Mouse (Mus musculus): ENCODE measurements around the gene Klhl29. TPM values are rescaled to one million over a fixed set of nuclear protein-coding genes. Genes with fewer than 3 reads are reported as not detected.
A peak's percentile ranks its signal among the peaks of the same experiment; 100 is the strongest.

Gene Klhl29
- polyA plus RNA-seq, 1 experiment, result 3.0 TPM

DNA sequence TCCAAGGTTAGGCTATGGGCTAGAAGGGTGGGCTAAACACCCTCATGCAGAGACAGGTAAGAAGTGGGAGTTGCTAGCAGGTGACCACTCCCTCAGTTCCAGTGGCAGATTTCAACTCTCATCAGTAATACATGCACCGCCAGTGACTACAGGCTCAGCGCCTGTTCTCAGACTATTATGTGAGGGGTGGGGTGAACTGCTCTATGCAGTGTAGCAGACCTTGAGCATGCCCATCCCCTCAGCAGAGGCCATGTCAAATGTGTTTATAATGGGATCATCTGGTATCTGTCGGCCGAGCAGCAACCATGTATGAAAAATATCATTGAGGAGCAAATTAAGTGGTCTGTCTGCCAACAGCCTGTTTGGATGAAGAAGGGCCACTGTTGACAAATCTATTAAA is 72.4 kb downstream of the Klhl29 start:
- H3K4me3 ChIP-seq (ENCODE audit: low read depth, low read length), result no peak overlapping the region
- 78% methylated on average over 4 of the region's 4 CpGs for WGBS
- H3K36me3 ChIP-seq (ENCODE audit: control insufficient read depth, insufficient read depth, low read length), result no peaks in the 10 kb centered on the region

DNA sequence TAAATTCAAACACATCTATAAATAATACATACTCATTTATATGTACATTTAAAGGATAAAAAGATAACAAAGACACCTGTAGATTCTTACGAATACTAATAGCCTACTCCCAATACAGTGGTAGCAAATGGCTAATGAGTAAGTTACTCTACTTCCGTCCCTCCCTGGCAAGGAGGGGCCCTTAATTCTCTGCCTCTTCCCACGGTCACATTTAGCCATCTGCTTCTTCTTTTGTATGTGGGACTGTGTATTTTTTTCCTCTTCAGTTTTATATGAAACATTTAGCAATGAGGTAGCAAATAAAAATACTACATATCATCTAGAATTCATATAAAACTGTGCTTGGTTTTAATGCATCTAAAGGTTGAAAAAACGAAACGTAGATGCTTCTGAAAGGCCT is 73.6 kb downstream of the Klhl29 start:
- no peaks in the 10 kb centered on the region for H3K27me3 ChIP-seq (ENCODE audit: control insufficient read depth, insufficient read depth, low read length)
- no peak overlapping the region for H3K4me3 ChIP-seq (ENCODE audit: low read depth, low read length)
- 74% methylated on average over 5 of the region's 5 CpGs for WGBS
- H3K36me3 ChIP-seq (ENCODE audit: control insufficient read depth, insufficient read depth, low read length), result no peaks in the 10 kb centered on the region
- H3K27ac ChIP-seq (ENCODE audit: insufficient read depth, low read depth, low read length), result no peak overlapping the region
- no peaks in the 10 kb centered on the region for H3K4me1 ChIP-seq (ENCODE audit: control insufficient read depth, insufficient read depth, insufficient read length, low read length)
- no peak for TF ChIP-seq POLR2A (IDR thresholded peaks at IDR 0.05; ENCODE audit: low read depth, low read length)
- no peak for TF ChIP-seq CTCF (IDR thresholded peaks at IDR 0.05; ENCODE audit: extremely low read depth, insufficient read length, insufficient replicate concordance, low read depth, low read length)

More for the DNA sequence above, 72.4 kb downstream of the Klhl29 start:
- TF ChIP-seq CTCF (IDR thresholded peaks at IDR 0.05; ENCODE audit: extremely low read depth, insufficient read length, insufficient replicate concordance, low read depth, low read length) (no peak), POLR2A (IDR thresholded peaks at IDR 0.05; ENCODE audit: low read depth, low read length) (no peak)
- Histone ChIP-seq H3K4me1 (ENCODE audit: control insufficient read depth, insufficient read depth, insufficient read length, low read length) (no peaks in the 10 kb centered on the region), H3K27ac (ENCODE audit: insufficient read depth, low read depth, low read length) (no peak overlapping the region), H3K27me3 (ENCODE audit: control insufficient read depth, insufficient read depth, low read length) (no peaks in the 10 kb centered on the region)

DNA sequence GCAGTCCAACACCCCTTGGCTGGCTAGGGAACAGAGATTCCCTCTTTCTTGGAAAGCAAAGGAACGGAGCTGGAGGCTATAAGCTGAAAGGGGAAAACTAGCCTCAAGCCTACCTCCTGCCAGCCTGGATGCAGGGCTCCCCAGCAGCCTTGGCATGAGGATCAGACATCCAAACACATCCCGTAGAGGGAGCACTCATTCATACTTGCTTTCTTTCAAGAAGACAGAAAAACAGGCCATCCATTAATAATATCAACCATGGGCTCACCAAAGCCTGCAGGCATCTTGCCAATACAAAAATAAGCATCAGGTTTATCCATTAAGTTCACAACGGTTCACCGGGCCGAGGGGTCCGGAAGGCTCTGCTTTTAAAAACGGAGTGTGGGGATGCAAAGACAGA is 79.1 kb downstream of the Klhl29 start:
- Histone ChIP-seq H3K36me3 (ENCODE audit: control insufficient read depth, insufficient read depth, low read length) (no peaks in the 10 kb centered on the region), H3K27ac (ENCODE audit: insufficient read depth, low read depth, low read length) (no peak overlapping the region), H3K4me1 (ENCODE audit: control insufficient read depth, insufficient read depth, insufficient read length, low read length) (no peaks in the 10 kb centered on the region), H3K27me3 (ENCODE audit: control insufficient read depth, insufficient read depth, low read length) (no peaks in the 10 kb centered on the region), H3K4me3 (ENCODE audit: low read depth, low read length) (no peak overlapping the region)
- 83% methylated on average over 7 of the region's 7 CpGs for WGBS
- TF ChIP-seq POLR2A (IDR thresholded peaks at IDR 0.05; ENCODE audit: low read depth, low read length) (no peak), CTCF (IDR thresholded peaks at IDR 0.05; ENCODE audit: extremely low read depth, insufficient read length, insufficient replicate concordance, low read depth, low read length) (no peak)

GRCm38 (mm10) chr12:5292316-5292715 is 83.2 kb downstream of the Klhl29 start:
- H3K4me3 ChIP-seq (ENCODE audit: low read depth, low read length), result no peak overlapping the region
- H3K27me3 ChIP-seq (ENCODE audit: control insufficient read depth, insufficient read depth, low read length), result no peaks in the 10 kb centered on the region
- no peak for TF ChIP-seq CTCF (IDR thresholded peaks at IDR 0.05; ENCODE audit: extremely low read depth, insufficient read length, insufficient replicate concordance, low read depth, low read length)
- TF ChIP-seq POLR2A (IDR thresholded peaks at IDR 0.05; ENCODE audit: low read depth, low read length), result no peak
- 72% methylated on average over 7 of the region's 7 CpGs for WGBS
- H3K27ac ChIP-seq (ENCODE audit: insufficient read depth, low read depth, low read length), result no peak overlapping the region
- H3K36me3 ChIP-seq (ENCODE audit: control insufficient read depth, insufficient read depth, low read length), result no peaks in the 10 kb centered on the region
- H3K4me1 ChIP-seq (ENCODE audit: control insufficient read depth, insufficient read depth, insufficient read length, low read length), result no peaks in the 10 kb centered on the region

DNA sequence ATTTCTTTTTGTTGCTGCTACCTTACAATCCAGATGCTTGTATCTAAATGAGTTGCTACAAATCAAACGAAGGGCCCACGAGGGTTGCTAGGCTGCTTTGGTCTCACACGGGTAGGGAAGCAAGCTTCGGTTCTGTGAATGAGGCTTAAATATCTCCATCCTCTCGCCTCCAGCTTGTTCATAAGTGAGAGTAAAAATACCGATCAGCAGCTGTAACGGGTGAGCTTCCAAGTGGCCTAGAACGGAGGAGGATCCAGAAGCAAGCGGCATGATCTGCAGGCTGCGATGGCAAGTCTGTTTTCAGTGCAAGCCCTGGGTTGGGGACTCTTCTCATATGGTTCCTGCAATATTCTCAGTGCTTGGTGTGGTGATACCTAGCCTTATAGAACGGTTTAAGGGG is 89.9 kb downstream of the Klhl29 start:
- H3K27me3 ChIP-seq (ENCODE audit: control insufficient read depth, insufficient read depth, low read length), result no peaks in the 10 kb centered on the region
- no peak overlapping the region for H3K27ac ChIP-seq (ENCODE audit: insufficient read depth, low read depth, low read length)
- WGBS, result 83% methylated on average over 11 of the region's 11 CpGs
- TF ChIP-seq POLR2A (IDR thresholded peaks at IDR 0.05; ENCODE audit: low read depth, low read length) (no peak), CTCF (IDR thresholded peaks at IDR 0.05; ENCODE audit: extremely low read depth, insufficient read length, insufficient replicate concordance, low read depth, low read length) (no peak)
- peaks cover 22% of the 10 kb centered on the region for H3K4me1 ChIP-seq (ENCODE audit: control insufficient read depth, insufficient read depth, insufficient read length, low read length)
- no peak overlapping the region for H3K4me3 ChIP-seq (ENCODE audit: low read depth, low read length)
- no peaks in the 10 kb centered on the region for H3K36me3 ChIP-seq (ENCODE audit: control insufficient read depth, insufficient read depth, low read length)

DNA sequence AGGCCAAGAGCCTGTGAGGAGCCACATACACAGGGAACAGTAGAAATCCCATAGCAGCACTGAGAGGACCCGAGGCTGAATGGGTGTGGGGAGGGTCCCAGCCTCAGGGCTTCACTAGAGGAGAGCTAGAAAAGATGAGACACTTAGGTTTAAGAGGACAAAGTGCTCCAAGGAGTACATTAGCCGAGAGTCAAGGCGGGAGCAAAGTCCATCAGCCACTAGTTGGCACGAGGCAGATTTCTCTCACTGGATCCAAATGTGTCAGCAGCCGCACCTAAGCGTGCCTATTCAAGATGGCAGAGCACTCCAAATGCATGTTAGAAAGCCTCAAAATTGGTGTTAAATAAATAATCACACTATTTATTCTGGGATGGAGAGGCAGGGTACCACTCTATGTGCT is 90.5 kb downstream of the Klhl29 start:
- peaks cover 22% of the 10 kb centered on the region for H3K4me1 ChIP-seq (ENCODE audit: control insufficient read depth, insufficient read depth, insufficient read length, low read length)
- no peaks in the 10 kb centered on the region for H3K27me3 ChIP-seq (ENCODE audit: control insufficient read depth, insufficient read depth, low read length)
- no peaks in the 10 kb centered on the region for H3K36me3 ChIP-seq (ENCODE audit: control insufficient read depth, insufficient read depth, low read length)
- 36% methylated on average over 6 of the region's 6 CpGs for WGBS
- TF ChIP-seq CTCF (IDR thresholded peaks at IDR 0.05; ENCODE audit: extremely low read depth, insufficient read length, insufficient replicate concordance, low read depth, low read length) (no peak), POLR2A (IDR thresholded peaks at IDR 0.05; ENCODE audit: low read depth, low read length) (no peak)
- H3K4me3 ChIP-seq (ENCODE audit: low read depth, low read length), result no peak overlapping the region
- H3K27ac ChIP-seq (ENCODE audit: insufficient read depth, low read depth, low read length), result peak overlapping the region; percentile 71; the same call in 1 of the 2 replicates

- Histone ChIP-seq H3K4me3 (ENCODE audit: low read depth, low read length) (no peak overlapping the region), H3K36me3 (ENCODE audit: control insufficient read depth, insufficient read depth, low read length) (no peaks in the 10 kb centered on the region), H3K27ac (ENCODE audit: insufficient read depth, low read depth, low read length) (peak overlapping the region; percentile 71; the same call in 1 of the 2 replicates), H3K27me3 (ENCODE audit: control insufficient read depth, insufficient read depth, low read length) (no peaks in the 10 kb centered on the region), H3K4me1 (ENCODE audit: control insufficient read depth, insufficient read depth, insufficient read length, low read length) (peaks cover 22% of the 10 kb centered on the region)
- 23% methylated on average over 2 of the region's 2 CpGs for whole genome bisulfite sequencing
- TF ChIP-seq POLR2A (IDR thresholded peaks at IDR 0.05; ENCODE audit: low read depth, low read length) (no peak), CTCF (IDR thresholded peaks at IDR 0.05; ENCODE audit: extremely low read depth, insufficient read length, insufficient replicate concordance, low read depth, low read length) (no peak)
These were observed 91.8 kb downstream of the Klhl29 start for GRCm38 (mm10) chr12:5283654-5284053.

- Histone ChIP-seq H3K36me3 (ENCODE audit: control insufficient read depth, insufficient read depth, low read length) (no peaks in the 10 kb centered on the region), H3K4me1 (ENCODE audit: control insufficient read depth, insufficient read depth, insufficient read length, low read length) (peaks cover 22% of the 10 kb centered on the region), H3K27me3 (ENCODE audit: control insufficient read depth, insufficient read depth, low read length) (no peaks in the 10 kb centered on the region), H3K27ac (ENCODE audit: insufficient read depth, low read depth, low read length) (no peak overlapping the region), H3K4me3 (ENCODE audit: low read depth, low read length) (no peak overlapping the region)
- TF ChIP-seq POLR2A (IDR thresholded peaks at IDR 0.05; ENCODE audit: low read depth, low read length) (no peak), CTCF (IDR thresholded peaks at IDR 0.05; ENCODE audit: extremely low read depth, insufficient read length, insufficient replicate concordance, low read depth, low read length) (no peak)
- 77% methylated on average over 2 of the region's 2 CpGs for WGBS
These were observed 92.9 kb downstream of the Klhl29 start for GRCm38 (mm10) chr12:5282611-5283010.
